Mouse (Mus musculus): ENCODE results near the gene Cldnd2. TPM values are rescaled to one million over a fixed set of nuclear protein-coding genes. Genes with fewer than 3 reads are reported as not detected.

Gene Cldnd2
- total RNA-seq, 2 experiments from 2014 or later, result not detected

GRCm38 (mm10) chr7:43443126-43443916 lies 2.7 kb downstream of the Cldnd2 start:
- intact Hi-C loops (cut with DNase I), result loop anchor here (5.0 kb wide), 1 partner anchor 131 kb away; the partner anchor contains the start of gene Zfp715
- peak; percentile 77 for DNase-seq (ENCODE audit: low spot score)

- DNase-seq (ENCODE audit: low spot score), result peak; percentile 97
- intact Hi-C loops (cut with DNase I), result loop anchor here (2.0 to 5.0 kb wide), 2 partner anchors 21 to 132 kb away; partner anchors contain the start of gene Zfp715
Observed at GRCm38 (mm10) chr7:43443917-43444293, 3.3 kb downstream of the Cldnd2 start, which contains the start of the genes Etfb and Gm45233. Etfb (plus strand) TSS chr7:43444083. Gm45233 (plus strand) TSS chr7:43444128.

DNA sequence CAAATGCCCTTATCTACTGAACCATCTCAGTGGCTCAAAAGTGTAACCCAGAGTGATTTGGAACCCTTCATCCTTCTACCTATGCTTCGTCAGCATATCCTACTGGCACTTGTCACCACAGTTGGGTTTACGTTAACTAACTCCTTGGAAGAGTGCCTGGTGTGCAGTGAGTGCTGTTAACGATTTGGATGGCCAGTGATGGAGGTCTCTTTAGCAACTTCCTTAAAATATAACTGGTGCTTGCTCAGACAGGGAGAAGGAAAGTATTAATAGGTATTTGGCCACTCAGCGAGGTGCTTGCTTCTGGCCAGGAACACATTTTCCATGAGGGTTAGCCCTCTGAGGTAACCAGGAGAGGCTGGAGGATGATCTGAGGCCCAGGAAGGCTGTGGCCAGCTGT lies 7.2 kb downstream of the Cldnd2 start:
- no peak for DNase-seq (ENCODE audit: low spot score)
- intact Hi-C loops (cut with DNase I), result no loop called here

GRCm38 (mm10) chr7:43448246-43448645 lies 7.7 kb downstream of the Cldnd2 start:
- DNase-seq (ENCODE audit: low spot score), result no peak
- intact Hi-C loops (cut with DNase I), result no loop called here

DNA sequence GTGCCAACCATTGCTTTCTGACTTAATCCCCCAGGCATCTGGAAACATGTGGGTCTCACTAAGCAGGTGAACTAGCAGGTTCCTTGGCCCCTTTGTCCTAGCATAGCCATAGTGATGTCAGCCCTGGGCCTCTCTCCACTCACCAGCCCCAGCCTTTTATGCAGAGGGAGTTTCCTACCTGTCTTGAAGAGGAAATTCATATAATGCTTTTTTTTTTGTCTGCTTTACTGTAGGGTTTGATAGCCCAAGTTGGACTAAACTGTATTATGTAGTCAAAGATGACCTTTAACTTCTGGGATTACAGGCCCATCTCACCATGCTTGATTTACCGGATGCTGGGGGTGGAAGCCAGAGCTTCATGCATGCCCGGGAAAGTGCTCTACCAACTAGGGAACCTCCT lies 9.2 kb downstream of the Cldnd2 start:
- intact Hi-C loops (cut with DNase I), result no loop called here
- DNase-seq (ENCODE audit: low spot score), result no peak

GRCm38 (mm10) chr7:43451726-43452125 lies 11.1 kb downstream of the Cldnd2 start:
- intact Hi-C loops (cut with DNase I), result no loop called here
- no peak for DNase-seq (ENCODE audit: low spot score)

GRCm38 (mm10) chr7:43452609-43453008 lies 12.0 kb downstream of the Cldnd2 start:
- intact Hi-C loops (cut with DNase I), result no loop called here
- DNase-seq (ENCODE audit: low spot score), result no peak

DNA sequence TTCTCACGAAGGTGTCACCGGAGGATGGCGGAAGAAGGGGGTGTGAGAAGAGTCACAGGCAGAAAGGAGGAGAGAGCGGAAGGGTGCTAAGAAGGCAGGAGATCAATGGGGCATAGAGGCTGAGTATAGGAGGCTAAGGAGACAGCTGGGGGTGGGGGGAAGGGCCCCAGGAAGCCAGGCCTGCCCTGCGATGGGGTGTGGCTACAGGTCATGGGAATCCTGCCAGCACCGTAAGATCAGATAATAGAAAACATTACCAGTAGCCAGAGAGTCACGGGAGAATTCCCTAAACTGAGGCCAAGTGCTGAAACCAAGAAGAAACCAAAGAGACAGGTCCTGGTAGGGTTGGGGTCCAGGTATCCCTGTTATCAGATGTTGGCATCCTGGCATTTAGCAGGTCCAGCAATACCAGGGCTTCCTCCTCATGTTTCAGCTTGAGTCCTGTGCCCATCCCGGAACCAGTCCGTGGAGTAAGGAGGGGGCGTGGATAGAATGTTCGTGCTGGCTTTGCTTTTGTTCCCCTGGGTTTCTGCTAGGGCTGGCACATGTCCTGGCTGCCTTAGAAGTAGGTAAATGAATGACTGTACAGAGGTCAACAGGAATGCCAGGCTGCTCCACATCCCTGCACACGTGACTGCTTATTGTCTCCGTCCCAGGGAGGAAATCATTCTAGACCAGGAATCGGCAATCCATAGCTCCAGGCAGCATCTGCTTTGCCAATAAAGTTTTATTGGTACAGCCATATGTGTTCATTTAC lies 13.2 kb downstream of the Cldnd2 start:
- intact Hi-C loops (cut with DNase I), result no loop called here
- DNase-seq (ENCODE audit: low spot score), result no peak

- intact Hi-C loops (cut with DNase I), result no loop called here
Observed at GRCm38 (mm10) chr7:43454371-43454770, 13.8 kb downstream of the Cldnd2 start.

GRCm38 (mm10) chr7:43462851-43463250 lies 22.3 kb downstream of the Cldnd2 start, which contains the start of gene Vsig10l:
Vsig10l (plus strand) TSS chr7:43463151.
- intact Hi-C loops (cut with DNase I), result loop anchor here (10.0 kb wide), 1 partner anchor 432 kb away; no protein-coding TSS in a partner anchor
- no peak for DNase-seq (ENCODE audit: low spot score)

More at GRCm38 (mm10) chr7:43454371-43454770, 13.8 kb downstream of the Cldnd2 start:
- DNase-seq (ENCODE audit: low spot score), result no peak

DNA sequence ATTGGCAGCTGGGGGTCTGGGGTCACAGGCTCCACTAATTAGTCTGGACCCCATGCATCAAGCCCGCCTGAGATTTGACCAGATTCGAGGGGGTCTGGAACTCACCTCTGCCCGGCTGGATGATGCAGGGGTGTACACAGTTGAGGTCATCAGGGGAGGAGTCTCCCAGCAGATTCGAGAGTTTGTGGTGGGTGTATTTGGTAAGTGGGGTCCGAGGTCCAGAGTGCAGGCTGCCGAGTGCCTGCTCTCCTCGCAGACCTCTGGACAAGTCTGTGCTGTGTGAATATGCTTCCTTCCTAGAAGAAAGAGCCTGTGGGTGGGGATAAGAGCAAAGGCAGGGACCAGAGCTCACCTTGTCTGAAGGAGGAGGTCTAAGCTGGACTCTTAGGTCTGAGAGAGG lies 23.4 kb downstream of the Cldnd2 start:
- intact Hi-C loops (cut with DNase I), result loop anchor here (2.0 to 10.0 kb wide), 2 partner anchors 19 to 431 kb away; partner anchors contain the start of genes Etfb and Gm45233
- no peak for DNase-seq (ENCODE audit: low spot score)

DNA sequence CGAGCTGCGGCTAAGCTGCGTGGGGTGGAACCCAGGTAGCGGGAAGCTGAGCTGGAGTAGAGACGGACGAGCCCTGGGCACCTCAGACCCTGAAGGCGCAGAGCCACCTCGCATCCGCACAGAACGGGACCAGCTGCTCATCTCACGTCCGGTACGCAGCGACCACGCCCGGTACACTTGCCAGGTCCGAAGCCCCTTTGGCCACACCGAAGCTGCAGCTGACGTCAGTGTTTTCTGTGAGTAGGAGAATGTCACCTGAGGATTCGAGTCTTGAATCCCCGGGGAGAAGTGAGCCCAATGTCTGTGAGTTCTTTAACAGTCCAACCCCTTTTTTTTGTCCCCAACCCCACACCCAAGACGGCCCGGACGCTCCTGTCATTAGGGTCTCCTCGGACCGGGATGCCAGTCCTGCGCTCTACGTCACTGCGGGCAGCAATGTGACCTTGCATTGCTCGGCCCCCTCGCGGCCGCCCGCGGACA lies 24.3 kb downstream of the Cldnd2 start:
- no peak for DNase-seq (ENCODE audit: low spot score)
- intact Hi-C loops (cut with DNase I), result loop anchor here (2.0 to 10.0 kb wide), 3 partner anchors 20 to 430 kb away; partner anchors contain the start of genes Etfb, Gm45233 and Zfp715

DNA sequence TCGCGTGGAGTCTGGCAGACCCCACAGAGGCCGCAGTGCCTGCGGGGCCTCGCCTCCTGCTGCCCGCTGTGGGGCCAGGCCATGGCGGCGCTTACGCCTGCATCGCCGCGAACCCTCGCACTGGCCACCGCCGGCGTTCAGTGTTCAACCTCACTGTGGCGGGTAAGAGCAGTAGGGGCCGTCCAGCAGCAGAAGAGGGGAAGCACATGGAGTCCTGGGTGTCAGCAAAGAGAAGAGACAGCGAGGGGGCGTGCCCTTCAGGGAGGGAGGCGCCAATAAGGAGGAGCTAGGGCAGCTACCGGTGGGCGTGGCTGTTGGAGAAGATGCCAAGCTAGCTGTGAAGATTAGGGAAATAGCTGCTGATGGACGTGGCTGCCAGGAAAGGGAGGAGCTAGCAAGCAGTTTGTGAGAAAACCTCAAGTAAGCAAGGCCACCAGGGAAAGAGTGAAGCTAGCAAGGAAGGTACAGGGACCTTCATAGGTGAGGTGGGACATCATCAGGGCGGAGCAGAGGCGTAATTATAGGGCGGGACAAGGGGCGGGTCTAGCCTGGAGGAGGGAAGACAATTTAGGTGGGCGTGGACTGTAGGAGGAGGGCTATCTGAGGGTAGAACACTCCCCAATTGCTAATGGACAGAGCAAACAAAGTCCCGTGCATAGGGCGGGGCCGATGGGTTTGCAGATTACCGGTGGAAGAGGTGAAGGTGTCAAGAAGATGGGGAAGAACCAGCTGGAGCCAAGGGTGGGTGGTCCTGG lies 24.9 kb downstream of the Cldnd2 start:
- peak; percentile 81 for DNase-seq (ENCODE audit: low spot score)
- intact Hi-C loops (cut with DNase I), result loop anchor here (1.0 to 10.0 kb wide), 4 partner anchors 21 to 429 kb away; partner anchors contain the start of genes Etfb, Gm45233 and Zfp715

- intact Hi-C loops (cut with DNase I), result loop anchor here (1.0 to 10.0 kb wide), 3 partner anchors 43 to 429 kb away; partner anchors contain the start of gene Zfp715
- DNase-seq (ENCODE audit: low spot score), result peak; percentile 65
Observed at GRCm38 (mm10) chr7:43466099-43466694, 25.6 kb downstream of the Cldnd2 start.

- intact Hi-C loops (cut with DNase I), result no loop called here
- no peak for DNase-seq (ENCODE audit: low spot score)
Observed at GRCm38 (mm10) chr7:43470373-43470772, 29.8 kb downstream of the Cldnd2 start.

DNA sequence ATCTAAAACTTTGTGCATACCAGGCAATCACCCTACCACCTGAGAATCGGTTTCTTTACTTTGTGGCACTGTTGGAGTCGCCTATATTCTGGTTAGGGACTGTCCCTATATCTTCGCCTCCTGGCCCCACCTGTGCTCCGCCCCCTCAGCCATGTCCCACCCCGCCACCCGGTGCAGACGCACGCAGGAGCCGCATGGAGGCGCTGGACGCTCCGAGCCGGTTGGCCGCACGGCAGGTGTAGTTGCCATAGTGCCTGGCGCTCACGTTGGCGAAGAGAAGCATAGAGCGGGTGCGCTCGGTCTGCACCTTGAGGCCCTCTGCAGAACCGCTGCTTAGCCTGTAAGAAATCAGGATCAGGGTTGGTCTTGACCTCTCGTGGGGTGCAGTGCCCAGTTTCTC lies 35.1 kb downstream of the Cldnd2 start:
- DNase-seq (ENCODE audit: low spot score), result no peak
- intact Hi-C loops (cut with DNase I), result no loop called here

DNA sequence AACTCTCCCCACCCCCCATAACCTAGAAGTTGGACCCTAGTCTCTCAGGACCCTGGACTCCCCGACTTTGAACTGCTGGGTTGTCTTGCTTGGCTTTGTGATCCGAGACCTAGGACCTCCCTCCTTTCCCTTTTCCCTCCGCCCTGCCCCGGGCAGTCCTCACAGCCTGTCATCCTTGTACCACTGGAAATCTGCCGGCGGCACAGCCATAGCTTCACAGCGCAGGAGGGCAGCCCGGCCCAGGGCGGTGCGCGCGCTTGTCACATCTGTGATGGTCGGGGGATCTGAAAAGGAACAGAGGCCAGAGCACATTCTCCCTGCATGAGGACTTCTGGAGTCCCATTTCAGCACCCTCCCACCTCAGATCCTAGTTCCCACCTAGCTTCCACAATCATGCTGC lies 35.8 kb downstream of the Cldnd2 start:
- no peak for DNase-seq (ENCODE audit: low spot score)
- intact Hi-C loops (cut with DNase I), result no loop called here

- intact Hi-C loops (cut with DNase I), result no loop called here
Observed at GRCm38 (mm10) chr7:43481191-43481590, 40.6 kb downstream of the Cldnd2 start.

DNA sequence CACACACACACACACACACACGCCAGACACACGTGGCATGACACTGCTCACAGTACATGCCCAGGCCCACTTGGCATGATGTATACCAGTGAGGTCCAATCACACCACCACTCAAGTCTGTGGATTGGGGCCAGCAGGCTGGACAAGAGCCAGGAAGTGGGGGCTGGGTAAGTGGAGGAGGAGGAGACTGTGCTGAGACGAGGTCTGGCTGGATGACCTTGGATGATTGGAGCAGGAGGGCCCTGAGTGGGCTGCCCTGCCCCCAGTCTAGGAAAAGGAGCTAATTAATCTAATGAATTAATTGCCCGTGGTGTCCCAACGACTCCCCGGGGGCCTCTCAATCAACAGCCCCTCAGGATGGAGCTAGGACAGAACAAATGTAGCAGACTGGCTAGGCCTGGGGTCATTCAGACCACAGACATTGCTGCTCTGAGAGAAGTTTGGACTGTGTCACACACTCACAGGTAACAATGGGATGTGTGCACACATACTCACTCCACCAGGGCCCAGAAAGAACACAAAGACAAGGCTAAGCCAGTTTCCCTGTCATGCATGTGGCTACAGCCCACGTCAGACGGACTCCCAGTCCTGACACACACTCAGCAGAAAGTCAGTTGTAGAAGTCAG lies 41.6 kb downstream of the Cldnd2 start:
- intact Hi-C loops (cut with DNase I), result no loop called here
- no peak for DNase-seq (ENCODE audit: low spot score)

More at GRCm38 (mm10) chr7:43481191-43481590, 40.6 kb downstream of the Cldnd2 start:
- DNase-seq (ENCODE audit: low spot score), result no peak
